Mouse (Mus musculus): ENCODE results near the gene Gkn3.
A peak's percentile ranks its signal among the peaks of the same experiment; 100 is the strongest.

The Gkn3 gene

DNA sequence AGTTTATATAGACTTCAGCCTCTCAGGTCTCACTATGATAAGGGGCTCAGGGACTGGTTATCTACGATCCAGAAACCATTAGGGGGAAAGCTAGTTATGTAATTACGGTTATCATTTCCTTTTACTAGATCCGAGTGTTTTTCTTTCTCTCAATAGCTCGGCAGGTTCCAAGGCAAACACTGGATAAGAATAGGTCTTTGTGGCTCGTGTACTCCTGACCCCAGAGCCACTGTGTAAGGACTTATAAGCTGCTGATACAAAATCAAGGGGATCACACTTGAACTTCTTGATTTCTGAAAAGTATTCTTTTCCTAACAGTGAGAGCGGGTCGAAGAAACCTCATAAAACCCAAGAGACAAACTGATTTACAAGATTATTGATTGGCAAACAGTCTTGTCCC lies at the start of gene Gkn3:
Gkn3 (minus strand) TSS at position 59 of the 400 bp plus-strand sequence.
- no peak for DNase-seq (ENCODE audit: low spot score in 2 of 2)

DNA sequence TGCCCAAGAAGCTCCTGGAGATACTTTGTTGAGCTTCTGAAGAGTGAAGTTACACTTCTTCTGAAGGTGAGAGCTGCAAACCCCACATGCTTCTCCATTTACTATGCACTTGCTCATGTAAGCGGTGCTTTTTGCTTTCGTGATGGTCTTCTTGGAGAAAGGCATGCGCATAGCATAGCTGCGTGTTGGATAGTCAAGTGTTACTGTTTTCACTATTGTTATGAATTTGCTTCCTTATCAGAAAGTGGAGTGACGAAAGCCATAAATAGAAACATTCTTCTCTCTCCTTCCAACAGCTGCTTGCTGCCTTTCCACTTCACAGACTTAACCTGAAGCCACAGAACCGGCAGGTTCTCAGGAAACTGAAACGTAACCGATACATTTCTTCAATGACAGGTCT lies 48.0 kb upstream of the Gkn3 start:
- DNase-seq (ENCODE audit: low spot score in 2 of 2): no peak

DNA sequence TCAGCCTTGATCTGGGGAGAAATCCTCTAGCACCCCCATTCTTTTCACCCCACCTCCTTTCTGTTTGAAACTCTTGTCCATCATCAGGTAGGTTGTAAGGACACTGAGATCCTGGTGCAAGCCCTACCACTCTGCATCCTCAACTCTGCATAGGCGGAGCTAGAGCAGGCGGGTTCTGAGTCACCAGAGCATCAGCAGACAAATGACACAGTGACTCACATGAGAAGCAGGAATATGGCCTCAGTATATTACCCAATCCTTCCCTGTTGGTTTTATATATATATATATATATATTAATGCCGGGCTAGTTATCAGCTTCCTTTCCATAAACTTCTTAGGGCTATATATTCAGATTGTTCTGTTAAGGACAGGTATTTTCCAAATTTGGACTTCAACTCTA lies 47.1 kb upstream of the Gkn3 start:
- no peak for DNase-seq (ENCODE audit: low spot score in 2 of 2)

DNA sequence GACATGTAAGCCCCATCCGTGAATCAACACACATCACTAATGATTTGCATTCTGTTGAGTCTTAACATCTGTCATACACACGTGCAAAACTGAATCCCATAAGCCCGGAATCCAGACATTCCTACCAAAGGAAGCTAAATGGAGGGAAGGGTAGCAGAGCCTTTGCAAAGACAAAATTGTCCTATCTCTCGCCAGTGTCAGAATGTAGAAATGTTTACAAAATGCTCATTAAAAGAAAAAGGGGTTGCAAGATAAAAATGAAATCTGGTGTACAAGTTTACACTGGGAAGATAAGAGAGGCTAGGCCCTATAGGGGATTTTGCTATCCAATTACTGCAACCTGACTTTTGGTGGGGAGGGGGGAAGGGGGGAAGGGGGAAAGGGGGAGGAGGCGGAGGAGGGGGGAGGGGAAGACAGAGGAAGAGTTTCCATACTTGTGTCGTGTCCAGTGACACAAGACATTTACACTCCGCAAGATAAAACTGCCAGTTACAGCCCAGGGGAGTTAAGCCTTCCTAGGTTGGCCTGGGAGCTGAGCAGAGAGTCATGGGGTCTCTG lies 39.8 kb upstream of the Gkn3 start, which contains the start of gene Bmp10:
Bmp10 (plus strand) TSS at position 508 of the 558 bp plus-strand sequence.
- no peak for DNase-seq (ENCODE audit: low spot score in 2 of 2)

DNA sequence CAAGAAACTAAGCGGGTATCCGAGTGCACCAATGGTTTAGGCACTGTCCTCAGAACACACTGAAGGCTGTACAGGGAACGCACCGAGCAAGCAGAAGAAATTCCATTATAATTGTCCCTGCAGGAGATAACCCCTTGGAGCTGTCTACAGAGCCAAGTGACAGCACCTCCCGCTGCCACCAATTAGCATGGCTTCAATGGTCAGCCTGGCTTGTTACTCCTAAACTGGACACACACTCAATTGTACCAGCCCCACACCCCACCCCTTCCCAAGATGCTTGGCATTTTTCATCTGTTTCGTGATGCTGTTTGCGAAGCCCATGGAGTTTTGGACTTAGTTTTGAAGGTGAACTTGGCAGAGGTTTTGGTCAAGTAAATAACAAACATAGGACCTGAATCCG lies 38.9 kb upstream of the Gkn3 start:
- no peak for DNase-seq (ENCODE audit: low spot score in 2 of 2)

DNA sequence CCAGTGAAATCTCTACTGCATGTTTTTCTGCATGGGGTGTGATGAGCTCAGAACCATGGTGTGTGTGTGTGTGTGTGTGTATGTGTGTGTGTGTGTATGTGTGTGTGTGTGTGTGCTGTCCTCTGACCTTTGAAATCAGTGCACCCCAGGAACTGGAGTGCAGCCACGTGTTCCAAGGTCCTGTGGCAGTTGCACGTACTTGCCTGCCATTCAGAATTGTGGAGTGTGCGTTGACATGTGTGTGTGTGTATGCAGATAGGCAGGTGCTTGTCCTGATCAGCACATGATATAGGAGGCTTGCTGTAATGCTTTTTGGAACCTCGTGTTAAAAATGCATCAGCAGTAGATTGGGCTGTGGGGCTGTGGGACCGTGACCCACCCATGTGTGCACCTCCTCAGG lies 38.2 kb upstream of the Gkn3 start:
- DNase-seq (ENCODE audit: low spot score in 2 of 2): no peak

DNA sequence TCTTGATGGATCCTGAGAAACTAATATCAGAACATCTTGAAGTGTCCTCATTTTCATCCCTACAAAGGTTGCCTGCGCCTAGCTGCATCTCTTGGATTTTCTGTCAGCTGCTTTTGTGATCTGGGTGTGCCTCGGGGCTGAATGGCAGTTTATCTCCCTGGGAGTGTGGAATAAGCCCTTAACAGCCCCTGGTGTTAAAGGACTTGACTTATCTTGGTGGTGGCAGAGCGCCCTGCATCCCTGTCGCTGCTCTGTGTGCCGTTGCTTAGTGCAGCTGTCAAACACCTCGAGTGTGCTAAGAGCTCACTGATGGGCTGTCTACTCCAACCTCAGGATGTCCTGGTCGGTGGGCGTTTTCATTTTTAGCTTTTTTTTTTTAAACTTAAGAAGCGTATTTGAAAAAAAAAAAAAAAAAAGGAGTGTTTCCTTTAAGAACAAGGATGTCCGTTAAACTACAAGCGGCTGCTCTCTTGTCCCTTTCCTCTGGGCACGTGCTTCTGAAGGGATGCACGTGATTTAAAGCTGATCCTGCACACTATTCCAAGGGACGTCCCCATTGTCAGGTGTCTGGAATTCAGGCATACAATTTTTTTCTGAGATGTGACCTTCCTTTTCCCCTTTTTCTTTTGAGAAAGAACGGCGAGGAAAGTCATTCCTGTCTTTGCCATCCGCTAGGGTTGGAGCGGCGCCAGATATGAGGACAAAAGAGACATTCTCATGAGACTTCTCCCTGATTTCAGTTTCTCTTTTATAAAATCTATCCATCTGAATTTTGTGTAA lies 35.5 kb upstream of the Gkn3 start:
- DNase-seq (ENCODE audit: low spot score in 2 of 2): no peak

DNA sequence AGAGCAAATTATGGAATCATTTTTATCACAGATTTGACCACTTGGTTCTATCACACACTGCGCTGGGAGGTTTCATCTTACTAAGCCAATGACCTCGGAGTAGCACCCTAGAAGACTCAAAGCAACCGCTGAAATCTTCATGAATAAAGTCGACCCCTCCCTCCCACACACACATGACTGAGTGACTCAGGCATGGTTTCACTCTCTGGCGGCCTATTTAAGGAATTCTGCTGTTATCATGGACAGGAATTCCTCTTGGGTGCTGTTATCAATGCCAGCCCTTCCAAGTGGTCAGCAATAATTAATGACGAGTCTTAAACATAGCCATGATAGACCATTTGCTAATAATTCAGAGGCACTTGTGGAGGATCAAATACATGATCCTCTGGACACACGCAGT lies 33.6 kb upstream of the Gkn3 start:
- no peak for DNase-seq (ENCODE audit: low spot score in 2 of 2)

DNA sequence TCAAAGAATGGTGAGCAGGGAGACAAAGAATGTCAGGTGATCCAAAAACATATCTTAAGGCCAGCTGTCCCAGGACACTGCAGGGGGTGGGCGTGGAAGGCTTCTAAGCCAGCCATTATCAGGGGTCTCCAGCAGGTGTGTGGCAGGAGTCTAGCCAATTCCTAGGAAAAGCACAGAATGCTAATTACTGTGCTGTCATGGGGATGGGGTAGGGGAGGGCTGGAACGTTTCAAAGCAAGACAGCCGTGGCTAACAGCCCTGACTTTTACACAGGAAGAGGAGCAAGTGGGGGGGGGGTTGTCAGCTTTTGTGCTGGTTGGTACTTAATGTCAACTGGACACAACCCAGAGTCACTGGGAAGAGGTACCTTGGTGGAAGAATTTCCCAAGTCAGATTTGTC lies 23.3 kb upstream of the Gkn3 start:
- no peak for DNase-seq (ENCODE audit: low spot score in 2 of 2)

DNA sequence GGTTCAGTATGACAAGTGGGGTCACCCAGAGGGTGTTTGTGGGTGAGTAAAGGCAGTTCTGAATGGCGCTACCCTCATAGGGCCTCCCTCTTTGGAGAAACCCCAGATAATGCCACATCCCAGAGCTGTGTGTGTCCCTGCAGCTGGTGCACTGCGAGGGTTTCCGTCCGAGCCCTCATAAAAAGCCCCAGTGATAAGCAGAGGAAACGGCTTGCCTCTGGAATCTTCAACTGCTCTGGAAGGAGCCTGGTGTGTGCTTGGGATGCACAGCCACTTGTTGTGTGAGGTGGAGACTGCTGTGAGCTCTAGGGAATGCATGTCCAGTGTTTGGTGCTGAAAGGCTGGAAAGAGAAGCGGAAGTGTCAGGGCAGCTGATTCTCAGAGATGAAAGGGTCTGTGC lies 12.7 kb upstream of the Gkn3 start:
- no peak for DNase-seq (ENCODE audit: low spot score in 2 of 2)

DNA sequence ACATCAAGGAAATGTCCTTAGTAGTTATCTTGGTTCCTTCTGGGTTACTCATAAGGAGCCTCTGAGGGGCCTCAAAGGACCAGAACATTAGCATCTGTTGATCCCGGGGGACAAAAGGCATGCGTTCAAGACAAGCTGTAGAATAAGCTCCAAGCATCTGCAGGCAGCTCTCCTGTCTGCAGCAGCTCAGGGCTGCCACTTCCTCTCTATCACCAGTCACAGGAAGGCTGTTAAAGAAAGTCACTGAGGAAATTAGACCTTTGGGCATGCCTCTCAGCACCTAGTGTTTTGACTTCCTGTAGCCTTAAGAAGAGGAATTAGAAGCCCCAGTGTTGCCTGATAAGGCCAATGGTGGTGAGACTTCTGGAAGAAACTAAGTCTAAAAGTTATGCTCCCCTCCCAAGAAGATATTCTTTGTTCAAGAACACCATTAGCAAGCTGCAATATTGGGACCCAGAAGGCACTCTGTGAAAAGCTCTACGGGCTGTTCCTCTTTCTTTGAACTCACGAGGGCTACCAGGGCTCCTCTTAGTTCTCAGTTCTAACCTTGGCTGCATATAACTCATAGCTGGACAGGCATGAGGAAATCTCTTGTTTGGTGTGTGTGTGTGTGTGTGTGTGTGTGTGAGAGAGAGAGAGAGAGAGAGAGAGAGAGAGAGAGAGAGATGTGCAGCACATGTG lies 11.3 kb upstream of the Gkn3 start:
- DNase-seq (ENCODE audit: low spot score in 2 of 2): no peak

DNA sequence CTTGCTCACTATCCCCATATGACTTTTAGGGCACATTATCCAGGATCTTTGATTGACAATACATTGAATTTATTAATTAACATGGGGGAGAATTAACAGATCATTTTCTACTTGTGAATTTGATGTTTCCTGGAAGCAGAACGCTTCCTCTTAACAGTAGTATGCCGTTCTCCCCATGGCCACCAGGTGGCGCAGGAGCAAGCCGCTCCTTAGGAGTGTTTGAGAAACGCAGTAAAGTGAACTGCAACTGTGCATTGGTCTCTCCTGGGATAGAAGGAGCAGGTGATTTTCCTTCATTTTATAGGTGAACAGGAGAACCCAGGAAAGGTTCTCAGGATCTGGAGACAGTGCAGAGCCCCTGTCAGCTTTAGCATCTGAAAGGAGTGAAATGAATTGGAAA lies 10.4 kb upstream of the Gkn3 start:
- DNase-seq (ENCODE audit: low spot score in 2 of 2): peak in 1 of 2 experiments; percentile 78

DNA sequence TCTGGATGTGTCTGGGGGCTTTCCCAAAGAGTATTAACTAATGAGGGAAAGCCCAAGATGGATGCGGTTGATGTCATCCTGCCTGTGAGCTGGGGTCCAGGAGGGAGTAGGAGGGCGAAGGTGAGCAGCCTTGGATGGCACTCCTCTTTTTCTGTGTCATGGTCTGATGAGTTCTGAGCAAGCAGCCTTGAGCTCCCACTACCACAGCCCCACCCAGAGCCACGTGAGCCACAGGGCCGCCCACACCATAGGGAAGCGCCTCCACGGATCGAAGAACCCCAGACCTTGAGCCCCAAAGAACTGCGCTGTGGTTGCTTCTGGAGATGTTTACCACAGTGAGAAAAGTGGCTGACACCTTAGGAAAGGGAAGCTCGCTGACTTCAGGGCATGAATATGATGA lies 6.0 kb upstream of the Gkn3 start:
- DNase-seq (ENCODE audit: low spot score in 2 of 2): no peak

DNA sequence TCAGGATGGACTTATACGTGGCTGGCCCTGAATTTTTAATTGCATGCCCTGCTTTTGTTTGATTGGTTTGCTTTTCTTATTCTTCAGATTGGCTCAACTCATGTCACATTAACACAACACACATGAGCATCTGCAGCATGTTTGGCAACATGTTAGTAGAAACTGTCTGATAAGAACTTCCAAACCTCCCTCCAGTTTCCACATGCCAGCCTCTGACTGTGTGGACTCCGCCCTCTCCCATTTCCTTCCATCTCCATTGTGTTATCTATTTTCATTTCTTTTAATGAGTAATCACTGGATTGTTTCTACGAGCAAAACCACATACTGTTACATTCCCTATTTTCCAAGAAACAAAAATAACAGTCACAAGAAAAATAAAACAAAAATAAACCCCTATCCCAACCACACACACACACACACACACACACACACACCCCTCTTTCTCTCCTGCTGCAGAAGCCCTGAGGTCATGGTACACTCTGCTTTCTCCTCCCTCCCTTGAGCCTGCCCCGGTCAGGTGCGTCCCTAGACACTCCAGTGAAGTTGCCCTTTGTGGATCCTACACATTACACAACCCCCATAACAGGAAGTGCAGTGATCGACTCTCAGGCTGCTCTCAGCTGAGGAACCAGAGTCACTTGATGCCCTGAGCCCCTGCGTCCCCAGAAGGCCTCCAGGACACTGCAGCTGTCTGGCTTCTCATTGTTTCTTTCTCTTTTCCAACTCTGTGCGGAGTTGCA lies 4.9 kb upstream of the Gkn3 start:
- no peak for DNase-seq (ENCODE audit: low spot score in 2 of 2)

DNA sequence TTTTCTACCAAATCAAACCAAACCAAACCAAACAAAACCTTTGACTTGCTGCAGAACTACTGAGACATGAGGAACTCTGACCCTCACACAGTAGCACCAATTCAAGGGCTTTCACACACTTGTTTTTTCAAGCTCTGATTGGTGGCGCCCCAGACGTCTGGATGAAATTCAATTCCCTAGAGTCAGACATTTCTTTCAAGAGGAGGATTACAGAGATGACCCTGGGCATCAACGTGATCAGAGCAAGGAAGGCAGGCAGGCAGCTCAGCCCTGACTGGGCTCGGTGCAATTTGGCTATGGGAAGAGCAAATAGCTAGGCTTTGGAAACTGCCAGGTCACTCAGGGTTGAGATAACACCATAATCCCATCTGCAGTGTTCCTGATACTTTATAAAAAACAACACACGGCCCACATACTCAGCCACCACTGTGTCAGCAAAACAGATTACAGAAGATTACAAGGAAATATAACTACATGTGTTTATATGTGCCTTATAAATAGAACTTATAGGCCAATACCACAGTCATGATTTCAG lies 787 bp upstream of the Gkn3 start:
- no peak for DNase-seq (ENCODE audit: low spot score in 2 of 2)

DNA sequence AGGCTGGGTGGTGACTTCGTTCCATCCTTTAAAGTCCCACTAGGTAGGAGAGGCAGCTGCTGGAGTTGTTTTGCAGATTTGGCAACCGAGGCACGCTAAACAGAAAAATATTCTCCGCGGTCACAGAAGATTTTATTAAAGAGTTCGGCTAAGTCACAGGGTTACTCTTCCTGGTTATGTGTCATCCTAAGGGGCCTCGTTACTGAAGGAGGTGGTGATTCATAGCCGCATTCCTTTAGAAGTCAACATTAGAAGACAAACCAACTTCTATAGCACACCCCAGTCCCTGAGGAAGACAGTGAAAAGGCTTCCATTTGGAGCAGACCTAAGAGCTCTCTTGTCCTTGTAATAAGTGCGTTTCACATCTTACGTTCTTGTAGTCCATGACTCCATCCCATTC lies 2.1 kb downstream of the Gkn3 start:
- DNase-seq (ENCODE audit: low spot score in 2 of 2): no peak

DNA sequence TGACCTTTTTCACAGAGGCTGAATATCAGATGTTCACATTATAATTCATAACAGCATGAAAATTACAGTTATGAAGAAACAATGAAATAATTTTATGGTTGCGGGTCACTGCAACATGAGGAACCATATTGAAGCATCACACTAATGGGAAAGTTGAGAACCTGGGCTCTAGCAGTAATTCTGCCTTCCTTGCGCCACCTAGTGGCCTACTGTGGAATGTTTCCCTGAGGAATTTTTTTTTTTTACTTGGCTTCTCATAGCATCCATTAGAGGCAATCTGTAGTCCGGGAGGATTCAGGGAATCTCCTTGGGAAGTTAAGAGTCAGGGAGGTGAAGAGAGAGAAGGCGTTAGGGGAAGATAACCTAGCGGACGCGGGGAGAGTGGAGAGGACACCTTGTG lies 2.5 kb downstream of the Gkn3 start:
- peak in 1 of 2 experiments; percentile 71 for DNase-seq (ENCODE audit: low spot score in 2 of 2)

DNA sequence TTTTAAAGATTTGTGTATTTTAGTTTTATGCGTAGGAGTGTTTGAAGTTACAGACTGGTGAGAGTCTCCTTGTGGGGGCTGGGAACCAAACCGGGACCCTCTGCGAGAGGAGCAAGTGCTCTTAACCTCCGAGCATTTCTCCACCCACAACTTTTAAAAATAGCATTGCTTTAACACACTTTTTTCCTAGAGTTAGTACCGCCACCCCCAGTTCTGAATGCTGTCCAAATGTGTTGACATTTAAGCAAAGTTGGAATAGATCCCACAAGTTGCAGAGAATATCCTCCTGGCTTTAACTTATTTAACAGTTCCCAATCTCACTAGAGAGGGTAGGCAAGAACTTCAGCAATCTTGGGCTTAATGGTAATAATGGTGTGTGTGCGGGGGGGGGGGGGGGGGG lies 4.0 kb downstream of the Gkn3 start:
- DNase-seq (ENCODE audit: low spot score in 2 of 2): no peak

DNA sequence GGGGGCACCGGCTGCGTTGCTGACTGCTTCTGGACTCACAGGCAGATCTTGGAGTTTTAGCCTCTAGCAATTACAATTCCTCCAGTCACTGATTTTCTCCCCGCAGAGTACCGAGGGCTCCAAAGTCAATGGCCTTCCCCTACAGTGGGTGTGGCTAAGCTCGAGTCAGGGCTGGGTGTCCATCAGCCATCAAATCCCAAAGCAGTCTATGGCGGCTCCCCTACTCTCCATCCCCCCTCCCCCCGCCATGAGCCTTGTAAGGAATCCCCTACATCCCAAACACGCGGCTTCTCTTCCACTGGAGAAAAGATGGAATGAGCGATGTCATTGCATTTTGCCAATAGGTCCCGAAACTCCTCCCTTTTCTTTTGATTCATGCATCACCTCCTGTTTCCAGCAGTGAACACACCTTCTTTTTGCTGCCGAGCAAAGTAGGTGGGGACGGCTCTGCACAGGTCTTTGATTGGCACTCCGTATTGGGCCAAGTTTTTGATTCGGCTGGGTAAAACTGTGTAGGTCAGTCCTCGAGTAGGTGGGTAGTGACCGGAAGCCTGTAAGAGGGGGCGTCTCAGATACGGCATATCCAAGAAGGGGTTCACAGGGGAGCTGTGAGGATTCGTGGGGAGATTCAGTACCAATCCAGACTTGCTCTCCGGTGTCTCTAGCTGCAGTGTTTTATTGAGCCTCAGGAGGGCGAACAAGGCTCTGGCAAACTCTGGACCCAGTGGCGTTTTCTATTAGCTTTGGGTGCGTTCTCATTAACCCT lies 4.6 kb downstream of the Gkn3 start:
- peak in 1 of 2 experiments; percentile 18 for DNase-seq (ENCODE audit: low spot score in 2 of 2)

DNA sequence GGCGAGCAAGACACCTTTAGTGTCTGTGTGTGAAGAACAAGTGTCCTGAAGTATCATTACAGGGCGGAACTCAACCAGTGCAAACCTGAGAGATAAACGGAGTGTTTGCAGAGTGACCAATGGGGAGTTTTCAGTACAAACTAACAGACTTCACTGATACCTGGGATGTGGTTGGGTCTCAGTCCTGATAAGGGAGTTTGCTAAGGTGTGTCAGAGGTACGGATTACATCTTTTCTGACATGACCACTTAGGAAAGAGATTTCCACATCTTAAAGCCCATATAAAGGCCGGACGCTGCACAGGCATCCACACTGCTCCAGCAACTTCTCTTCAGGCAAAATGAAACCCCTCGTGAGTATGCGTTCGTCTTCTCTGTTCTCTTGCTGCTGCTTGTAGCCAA lies 15.7 kb downstream of the Gkn3 start, which contains the start of gene Gkn2:
Gkn2 (plus strand) TSS at position 301 of the 400 bp plus-strand sequence.
- DNase-seq (ENCODE audit: low spot score in 2 of 2): no peak

DNA sequence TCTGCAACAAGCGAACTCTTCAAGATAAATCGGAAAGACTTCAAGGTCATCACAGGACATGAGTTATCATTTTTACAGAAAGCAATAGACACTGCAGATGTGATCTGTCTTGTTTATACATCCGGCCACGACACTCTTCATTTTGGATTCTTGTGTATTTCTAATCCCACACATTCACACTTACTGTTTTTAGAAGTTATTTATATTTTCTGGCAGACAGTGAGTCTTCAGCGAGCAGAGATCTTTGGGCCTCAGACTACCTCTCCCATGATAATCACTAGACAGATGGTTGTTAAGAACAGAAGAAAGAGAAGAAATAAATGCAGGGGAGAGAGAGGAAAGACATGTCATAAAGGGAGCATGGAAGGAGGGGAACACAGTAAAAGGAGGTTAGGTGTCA lies 19.5 kb downstream of the Gkn3 start:
- DNase-seq (ENCODE audit: low spot score in 2 of 2): no peak
